In genomic region chr5:74591413-74591812, GRCm38 (mm10) we compare ENCODE assay signal across 20 mouse cellular contexts. TPM values are rescaled to one million over a fixed set of nuclear protein-coding genes. Genes with fewer than 3 reads are reported as not detected.
DNase-seq lines count a peak whose midpoint lies in the region; ATAC-seq and TF ChIP-seq lines count a peak whose summit lies in the region.
"Had no signal": no experiment of that assay in that cellular context is flagged by ENCODE, and none has a peak within 500 bp of the region (broad histone marks: within the 10 kb centered on the region; RNA-seq: fewer than 3 reads in every experiment).

No protein-coding gene starts in this region.

- no peak for ATAC-seq in intestine, postnatal 0 days
- no peak for ATAC-seq in intestine, embryonic 16.5 days
- ATAC-seq in midbrain, postnatal 0 days (ENCODE audit: low FRiP score), result no peak
- no peak for ATAC-seq in midbrain, embryonic 13.5 days

- no peak overlapping the region for H3K9ac ChIP-seq in intestine, postnatal 0 days (ENCODE audit: low read depth, low read length)
- H3K9ac ChIP-seq in intestine, embryonic 16.5 days (ENCODE audit: low read depth, low read length), result no peak overlapping the region
- H3K9ac ChIP-seq in midbrain, postnatal 0 days (replicated peaks; ENCODE audit: low read length, poor library complexity, severe bottlenecking), result no peak overlapping the region
- H3K9ac ChIP-seq in midbrain, embryonic 13.5 days (replicated peaks), result no peak overlapping the region
- H3K9ac ChIP-seq: embryonic facial prominence, embryonic 13.5 days; hindbrain, embryonic 15.5 days; limb, embryonic 15.5 days; lung, embryonic 15.5 days had no signal

- H3K27me3 ChIP-seq in intestine, postnatal 0 days (replicated peaks; ENCODE audit: control insufficient read depth, insufficient read depth, low read length), result no peaks in the 10 kb centered on the region
- H3K27me3 ChIP-seq in intestine, embryonic 16.5 days (replicated peaks; ENCODE audit: control insufficient read depth, insufficient read depth, low read length), result no peaks in the 10 kb centered on the region
- no peaks in the 10 kb centered on the region for H3K27me3 ChIP-seq in midbrain, postnatal 0 days (ENCODE audit: insufficient read depth, low read length)
- H3K27me3 ChIP-seq in midbrain, embryonic 13.5 days, result no peaks in the 10 kb centered on the region
- H3K27me3 ChIP-seq: CH12.LX; embryonic facial prominence, embryonic 13.5 days; hindbrain, embryonic 15.5 days; limb, embryonic 15.5 days; lung, embryonic 15.5 days had no signal

- H3K36me3 ChIP-seq in intestine, postnatal 0 days (ENCODE audit: control insufficient read depth, insufficient read depth), result peaks cover 53% of the 10 kb centered on the region
- H3K36me3 ChIP-seq in intestine, embryonic 16.5 days (ENCODE audit: control insufficient read depth, insufficient read depth, low read length), result peaks cover 7% of the 10 kb centered on the region; the same call in 1 of the 2 replicates
- H3K36me3 ChIP-seq in midbrain, postnatal 0 days (ENCODE audit: insufficient read depth, low read length), result peaks cover 48% of the 10 kb centered on the region
- peaks cover 73% of the 10 kb centered on the region for H3K36me3 ChIP-seq in midbrain, embryonic 13.5 days

- no peak overlapping the region for H3K4me3 ChIP-seq in intestine, postnatal 0 days (ENCODE audit: low read depth, low read length)
- H3K4me3 ChIP-seq in intestine, embryonic 16.5 days (ENCODE audit: low read length), result no peak overlapping the region
- no peak overlapping the region for H3K4me3 ChIP-seq in midbrain, postnatal 0 days (ENCODE audit: low read depth, low read length)
- no peak overlapping the region for H3K4me3 ChIP-seq in midbrain, embryonic 13.5 days (replicated peaks)
- H3K4me3 ChIP-seq: embryonic facial prominence, embryonic 13.5 days; heart, embryonic 10.5 days; hindbrain, embryonic 15.5 days; limb, embryonic 15.5 days; lung, embryonic 15.5 days had no signal

- H3K27ac ChIP-seq in intestine, postnatal 0 days (ENCODE audit: low read depth, low read length), result no peak overlapping the region
- no peak overlapping the region for H3K27ac ChIP-seq in intestine, embryonic 16.5 days (ENCODE audit: low read length)
- no peak overlapping the region for H3K27ac ChIP-seq in midbrain, postnatal 0 days (ENCODE audit: low read depth, low read length)
- H3K27ac ChIP-seq in midbrain, embryonic 13.5 days, result no peak overlapping the region
- H3K27ac ChIP-seq: embryonic facial prominence, embryonic 13.5 days; heart, embryonic 10.5 days; hindbrain, embryonic 15.5 days; limb, embryonic 15.5 days; lung, embryonic 15.5 days had no signal

- no peak overlapping the region for H3K4me2 ChIP-seq in intestine, postnatal 0 days (replicated peaks; ENCODE audit: low read depth)
- no peak overlapping the region for H3K4me2 ChIP-seq in intestine, embryonic 16.5 days (ENCODE audit: low read depth, low read length)
- H3K4me2 ChIP-seq in midbrain, postnatal 0 days (ENCODE audit: low read depth, low read length, poor library complexity, severe bottlenecking), result no peak overlapping the region
- no peak overlapping the region for H3K4me2 ChIP-seq in midbrain, embryonic 13.5 days (replicated peaks)
- H3K4me2 ChIP-seq: embryonic facial prominence, embryonic 13.5 days; hindbrain, embryonic 15.5 days; limb, embryonic 15.5 days; lung, embryonic 15.5 days had no signal

- DNase-seq in embryo, embryonic 11 days, result peak; percentile 28
- DNase-seq in embryo, embryonic 9.5 days (ENCODE audit: extremely low spot score), result no peak
- peak; percentile 26 for DNase-seq in midbrain, postnatal 0 days (ENCODE audit: low spot score)
- no peak for DNase-seq in ovary, adult 18-20 months (ENCODE audit: low spot score)
- DNase-seq in right cerebral cortex, adult 18-20 months, result no peak
- DNase-seq: gastrocnemius, postnatal 36 days; heart, postnatal 14 days; kidney, adult 8-10 months; kidney, postnatal 36 days; right cerebral cortex, postnatal 14 days; thymus, postnatal 36 days had no signal

- TF ChIP-seq CTCF in intestine, postnatal 0 days (IDR thresholded peaks at IDR 0.05; ENCODE audit: low read depth), result peak; percentile 56
- TF ChIP-seq CTCF in midbrain, postnatal 0 days (IDR thresholded peaks at IDR 0.05), result peak; percentile 60

- WGBS in intestine, postnatal 0 days, result 86% methylated on average over 5 of the region's 5 CpGs
- WGBS in intestine, embryonic 16.5 days, result 91% methylated on average over 5 of the region's 5 CpGs
- WGBS in midbrain, postnatal 0 days, result 92% methylated on average over 5 of the region's 5 CpGs
- WGBS in midbrain, embryonic 13.5 days, result 94% methylated on average over 5 of the region's 5 CpGs

- H3K4me1 ChIP-seq in intestine, postnatal 0 days (replicated peaks; ENCODE audit: control insufficient read depth, insufficient read depth, low read length), result peaks cover 5% of the 10 kb centered on the region; the same call in 1 of the 2 replicates
- H3K4me1 ChIP-seq in intestine, embryonic 16.5 days (ENCODE audit: control insufficient read depth, insufficient read depth, low read length), result peaks cover 3% of the 10 kb centered on the region; the same call in 1 of the 2 replicates
- H3K4me1 ChIP-seq in midbrain, postnatal 0 days (ENCODE audit: insufficient read depth, low read length), result no peaks in the 10 kb centered on the region
- no peaks in the 10 kb centered on the region for H3K4me1 ChIP-seq in midbrain, embryonic 13.5 days (replicated peaks)
- H3K4me1 ChIP-seq: heart, embryonic 10.5 days; hindbrain, embryonic 15.5 days; limb, embryonic 15.5 days; lung, embryonic 15.5 days had no signal

- H3K9me3 ChIP-seq in intestine, postnatal 0 days (ENCODE audit: control insufficient read depth), result no peaks in the 10 kb centered on the region
- H3K9me3 ChIP-seq in intestine, embryonic 16.5 days (ENCODE audit: control insufficient read depth, low read length), result no peaks in the 10 kb centered on the region
- no peaks in the 10 kb centered on the region for H3K9me3 ChIP-seq in midbrain, postnatal 0 days (ENCODE audit: low read length)
- H3K9me3 ChIP-seq in midbrain, embryonic 13.5 days, result no peaks in the 10 kb centered on the region
- H3K9me3 ChIP-seq: embryonic facial prominence, embryonic 13.5 days; heart, embryonic 10.5 days; hindbrain, embryonic 15.5 days; limb, embryonic 15.5 days; lung, embryonic 15.5 days had no signal

RNA-seq across cellular contexts. Expression of gene Fip1l1, which starts 56.2 kb away (rescaled TPM):
- 37.7 and 42.0 TPM in 2 replicates for polyA plus RNA-seq in intestine, postnatal 0 days (2015; fragmentation: Nextera tagmentation; extraction: Ambion mirVana)
- polyA plus RNA-seq in intestine, embryonic 16.5 days (2015; fragmentation: Nextera tagmentation; extraction: Ambion mirVana), result 60.0 and 61.0 TPM in 2 replicates
- total RNA-seq in midbrain, postnatal 0 days (2014; rRNA removed), result 57.1 and 57.6 TPM in 2 replicates
- polyA plus RNA-seq in midbrain, postnatal 0 days (2015; fragmentation: Nextera tagmentation; extraction: Ambion mirVana), result 53.1 and 63.1 TPM in 2 replicates
- polyA plus RNA-seq in midbrain, embryonic 13.5 days (2015; fragmentation: Nextera tagmentation; extraction: Ambion mirVana), result 85.1 and 88.1 TPM in 2 replicates

RNA-seq across cellular contexts. Expression of gene Scfd2, which starts 59.9 kb away (rescaled TPM):
- 16.8 and 17.6 TPM in 2 replicates for polyA plus RNA-seq in intestine, postnatal 0 days (2015; fragmentation: Nextera tagmentation; extraction: Ambion mirVana)
- polyA plus RNA-seq in intestine, embryonic 16.5 days (2015; fragmentation: Nextera tagmentation; extraction: Ambion mirVana), result 17.7 and 19.6 TPM in 2 replicates
- total RNA-seq in midbrain, postnatal 0 days (2014; rRNA removed), result 23.6 and 33.2 TPM in 2 replicates
- 16.0 and 17.5 TPM in 2 replicates for polyA plus RNA-seq in midbrain, postnatal 0 days (2015; fragmentation: Nextera tagmentation; extraction: Ambion mirVana)
- polyA plus RNA-seq in midbrain, embryonic 13.5 days (2015; fragmentation: Nextera tagmentation; extraction: Ambion mirVana), result 19.5 and 21.7 TPM in 2 replicates

Comparison
In these comparisons a context has a peak if more than half of its experiments do, and no peak if none do; other contexts are left out.
1. DNase-seq: peak in embryo, embryonic 11 days (single experiment) and midbrain, postnatal 0 days (single experiment); none in embryo, embryonic 9.5 days (single experiment), ovary, adult 18-20 months (single experiment) and right cerebral cortex, adult 18-20 months (single experiment).